Mouse (Mus musculus): ENCODE data around the gene Tank. TPM values are rescaled to one million over a fixed set of nuclear protein-coding genes. Genes with fewer than 3 reads are reported as not detected.

The Tank gene
- polyA plus RNA-seq, 1 experiment from 2014 or later: 28.3 TPM

DNA sequence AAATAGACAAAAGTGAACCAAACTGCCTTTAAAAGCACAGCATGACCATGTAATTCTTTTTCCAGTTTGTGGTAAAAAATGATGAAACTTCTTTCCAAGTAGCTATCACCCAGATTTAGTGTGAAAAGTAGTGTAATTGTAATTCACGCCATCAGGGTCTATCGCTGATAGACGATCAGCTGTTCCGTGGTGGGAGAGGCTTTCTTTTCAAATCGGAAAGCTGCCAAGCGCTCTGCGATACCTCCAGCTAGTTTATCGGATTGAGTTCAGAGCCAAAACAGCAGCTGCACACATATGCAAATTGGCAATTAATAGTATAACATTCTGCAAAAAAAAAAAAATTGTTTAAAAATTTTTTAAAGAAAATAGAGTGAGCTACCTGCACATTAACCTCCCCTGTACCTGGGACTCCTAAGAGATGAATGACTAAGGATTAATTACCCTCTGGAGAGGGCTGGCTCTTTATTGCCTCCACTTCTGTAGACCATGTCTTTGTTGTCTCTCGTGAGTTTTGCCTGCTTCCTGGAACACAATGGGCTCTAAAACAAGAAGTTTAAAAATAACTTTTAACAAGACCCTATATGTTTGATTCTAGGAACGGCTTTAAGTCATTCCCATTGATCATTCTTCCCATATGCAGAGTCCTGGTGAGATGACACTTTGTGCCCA is 85.3 kb downstream of the Tank start:
- Histone ChIP-seq H3K4me2 (replicated peaks) (no peak overlapping the region), H3K9me3 (no peaks in the 10 kb centered on the region), H3K4me3 (replicated peaks) (no peak overlapping the region), H3K4me1 (replicated peaks) (0 out of 2 replicates have a peak, but pooled peaks cover 3% of the 10 kb centered on the region), H3K27ac (no peak overlapping the region), H3K36me3 (no peaks in the 10 kb centered on the region), H3K9ac (replicated peaks) (no peak overlapping the region), H3K27me3 (peaks cover 3% of the 10 kb centered on the region)
- WGBS: 75% methylated on average over 10 of the region's 10 CpGs
- no peak for ATAC-seq

DNA sequence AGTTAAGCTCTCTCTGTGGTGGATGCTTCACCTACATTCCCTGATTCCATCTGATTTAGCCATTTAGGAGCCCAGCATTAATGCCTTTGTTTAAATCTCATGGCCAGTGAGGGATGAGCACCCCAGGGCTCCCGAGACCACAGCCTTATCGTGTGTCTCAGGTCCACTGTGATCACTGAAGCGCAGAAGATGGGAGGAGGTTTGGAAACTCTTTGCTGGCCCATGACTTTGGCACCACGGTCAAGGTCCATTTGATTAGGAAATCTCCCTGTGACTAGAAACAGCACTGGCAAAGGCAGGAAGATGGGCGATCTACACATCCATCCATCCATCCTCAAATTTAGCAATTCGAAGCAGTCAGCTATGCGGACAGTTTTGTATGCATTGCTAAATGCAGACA is 89.0 kb downstream of the Tank start:
- 71% methylated on average over 7 of the region's 7 CpGs for WGBS
- H3K36me3 ChIP-seq: no peaks in the 10 kb centered on the region
- no peaks in the 10 kb centered on the region for H3K4me1 ChIP-seq (replicated peaks)
- ATAC-seq: no peak
- H3K4me3 ChIP-seq (replicated peaks): no peak overlapping the region
- H3K4me2 ChIP-seq (replicated peaks): no peak overlapping the region
- no peak overlapping the region for H3K27ac ChIP-seq
- no peaks in the 10 kb centered on the region for H3K9me3 ChIP-seq
- no peak overlapping the region for H3K9ac ChIP-seq (replicated peaks)
- H3K27me3 ChIP-seq: no peaks in the 10 kb centered on the region

DNA sequence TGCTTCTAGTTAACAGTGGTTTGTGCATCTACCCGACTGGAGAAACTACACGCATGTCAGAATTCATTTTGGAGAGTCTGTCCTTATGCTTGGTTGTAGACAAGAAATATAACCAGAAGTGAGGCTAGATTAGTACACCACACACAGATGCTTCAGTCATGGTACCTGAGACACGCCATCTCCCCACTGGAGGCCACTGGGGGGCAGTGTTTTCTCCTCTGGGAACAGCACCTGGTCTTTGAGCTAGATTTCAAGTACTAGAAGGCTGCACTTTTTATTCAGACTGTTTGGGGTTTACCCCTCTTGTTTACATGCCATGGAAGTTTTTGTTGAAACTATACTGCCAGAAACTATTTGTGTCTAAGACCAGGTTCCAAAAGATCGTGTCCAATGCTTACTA is 89.9 kb downstream of the Tank start:
- H3K27ac ChIP-seq: no peak overlapping the region
- 27% methylated on average over 4 of the region's 4 CpGs for WGBS

DNA sequence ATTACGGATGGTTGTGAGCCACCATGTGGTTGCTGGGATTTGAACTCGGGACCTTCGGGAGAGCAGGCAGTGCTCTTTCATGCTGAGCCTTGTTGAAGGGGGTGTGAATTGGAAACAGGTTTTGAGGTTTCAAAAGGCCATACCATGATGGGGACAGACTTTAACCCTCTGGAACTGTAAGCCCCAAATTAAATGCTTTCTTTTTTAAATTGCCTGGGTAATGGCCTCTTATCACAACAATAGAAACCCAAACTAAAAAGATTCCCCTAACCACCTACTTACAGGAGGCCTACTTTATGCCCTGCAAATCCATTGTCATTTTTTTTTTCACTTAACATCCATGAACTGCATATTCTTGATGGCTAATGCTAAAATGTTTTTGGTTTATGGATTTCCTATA is 96.2 kb downstream of the Tank start:
- Histone ChIP-seq H3K9me3 (no peaks in the 10 kb centered on the region), H3K9ac (replicated peaks) (no peak overlapping the region), H3K4me1 (replicated peaks) (no peaks in the 10 kb centered on the region), H3K27ac (no peak overlapping the region), H3K4me3 (replicated peaks) (no peak overlapping the region), H3K27me3 (no peaks in the 10 kb centered on the region), H3K4me2 (replicated peaks) (no peak overlapping the region), H3K36me3 (no peaks in the 10 kb centered on the region)
- 92% methylated on average over 3 of the region's 3 CpGs for WGBS
- ATAC-seq: no peak

More for the DNA sequence above, 89.9 kb downstream of the Tank start:
- no peak for ATAC-seq
- H3K36me3 ChIP-seq: no peaks in the 10 kb centered on the region
- no peaks in the 10 kb centered on the region for H3K4me1 ChIP-seq (replicated peaks)
- H3K9me3 ChIP-seq: no peaks in the 10 kb centered on the region
- no peak overlapping the region for H3K4me2 ChIP-seq (replicated peaks)
- H3K27me3 ChIP-seq: no peaks in the 10 kb centered on the region
- no peak overlapping the region for H3K4me3 ChIP-seq (replicated peaks)
- no peak overlapping the region for H3K9ac ChIP-seq (replicated peaks)

- 91% methylated on average over 1 of the region's 1 CpGs for WGBS
- Histone ChIP-seq H3K4me1 (replicated peaks) (no peaks in the 10 kb centered on the region), H3K27me3 (no peaks in the 10 kb centered on the region), H3K4me2 (replicated peaks) (no peak overlapping the region), H3K9ac (replicated peaks) (no peak overlapping the region), H3K9me3 (no peaks in the 10 kb centered on the region), H3K36me3 (no peaks in the 10 kb centered on the region), H3K27ac (no peak overlapping the region), H3K4me3 (replicated peaks) (no peak overlapping the region)
- no peak for ATAC-seq
Observed at GRCm38 (mm10) chr2:61681572-61681971, 103.2 kb downstream of the Tank start.

DNA sequence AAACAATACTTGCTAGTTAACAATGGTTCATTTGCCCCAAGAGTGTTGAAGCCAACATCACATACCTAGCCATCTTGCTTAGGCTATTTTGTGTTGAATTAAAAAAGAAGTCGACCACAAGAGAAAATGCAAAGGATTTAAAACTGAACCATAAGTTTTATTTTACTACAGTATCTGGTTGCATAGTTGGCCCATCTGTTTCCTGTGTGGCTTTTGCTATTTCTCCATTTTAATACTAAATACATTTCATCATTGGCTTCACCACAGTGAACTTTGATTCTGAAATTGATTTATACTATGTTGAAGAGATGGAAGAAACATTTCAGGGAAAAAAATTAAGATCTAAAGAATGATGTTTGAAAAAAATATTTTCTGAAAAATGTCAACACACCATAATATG is 108.1 kb downstream of the Tank start:
- Histone ChIP-seq H3K9me3 (no peaks in the 10 kb centered on the region), H3K4me2 (replicated peaks) (no peak overlapping the region), H3K4me1 (replicated peaks) (no peaks in the 10 kb centered on the region), H3K36me3 (no peaks in the 10 kb centered on the region), H3K27ac (no peak overlapping the region), H3K27me3 (no peaks in the 10 kb centered on the region), H3K9ac (replicated peaks) (no peak overlapping the region), H3K4me3 (replicated peaks) (no peak overlapping the region)
- no peak for ATAC-seq
- 87% methylated on average over 1 of the region's 1 CpGs for WGBS

DNA sequence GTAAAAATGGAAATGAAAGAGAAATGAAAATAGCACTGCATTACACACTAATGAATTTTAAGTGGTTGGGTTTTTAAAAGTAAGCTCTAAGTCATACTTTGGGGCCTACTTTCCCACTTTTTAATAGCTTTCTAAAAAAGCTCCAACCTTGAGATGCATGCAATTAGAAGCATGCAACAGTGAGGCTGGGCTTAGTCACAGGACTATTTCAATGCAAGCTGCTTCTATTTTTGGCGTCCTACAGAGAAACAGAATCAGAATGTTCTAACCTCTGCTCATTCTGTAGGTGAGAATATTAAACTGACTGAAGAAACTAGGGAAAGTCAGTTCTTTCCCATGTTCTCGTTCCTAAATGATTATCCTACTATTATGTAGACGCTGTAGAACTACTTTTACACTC is 110.7 kb downstream of the Tank start:
- H3K36me3 ChIP-seq: no peaks in the 10 kb centered on the region
- H3K27me3 ChIP-seq: no peaks in the 10 kb centered on the region
- no peak for ATAC-seq
- H3K27ac ChIP-seq: no peak overlapping the region
- no peaks in the 10 kb centered on the region for H3K4me1 ChIP-seq (replicated peaks)
- H3K9ac ChIP-seq (replicated peaks): no peak overlapping the region
- H3K4me2 ChIP-seq (replicated peaks): no peak overlapping the region
- no peaks in the 10 kb centered on the region for H3K9me3 ChIP-seq
- H3K4me3 ChIP-seq (replicated peaks): no peak overlapping the region
- 88% methylated on average over 3 of the region's 3 CpGs for WGBS

Other genes with a start within 250 kb of the Tank start
- gene Psmd14, start 133.1 kb downstream of the Tank start, polyA plus RNA-seq (2015; fragmentation: Nextera tagmentation; extraction: Ambion mirVana): 220 and 243 TPM in 2 replicates
- 1.2 and 3.9 TPM in 2 replicates for gene Tbr1, start 224.3 kb downstream of the Tank start, polyA plus RNA-seq (2015; fragmentation: Nextera tagmentation; extraction: Ambion mirVana)